Mouse (Mus musculus): ENCODE data around the gene M1ap. TPM values are rescaled to one million over a fixed set of nuclear protein-coding genes. Genes with fewer than 3 reads are reported as not detected.

The M1ap gene
- 0.17 and 0.47 TPM in 2 replicates for polyA plus RNA-seq (2014; fragmentation: Nextera tagmentation; extraction: Ambion mirVana)

- no peaks in the 10 kb centered on the region for H3K27me3 ChIP-seq (replicated peaks; ENCODE audit: control insufficient read depth, insufficient read depth, low read length)
- WGBS, result 77% methylated on average over 14 of the region's 14 CpGs
- DNase-seq (ENCODE audit: low spot score), result no peak
Measured at GRCm38 (mm10) chr6:82946651-82947050, at the start of gene M1ap. M1ap (plus strand) TSS chr6:82946902.

GRCm38 (mm10) chr6:82897311-82897710 lies 49.4 kb upstream of the M1ap start:
- Histone ChIP-seq H3K9me3 (ENCODE audit: control insufficient read depth, low read length) (no peaks in the 10 kb centered on the region), H3K4me1 (replicated peaks; ENCODE audit: control insufficient read depth, insufficient read depth, low read length) (peaks cover 15% of the 10 kb centered on the region; the same call in 1 of the 2 replicates), H3K27ac (ENCODE audit: low read depth) (no peak overlapping the region; the same call in 1 of the 2 replicates), H3K9ac (ENCODE audit: low read length) (no peak overlapping the region), H3K27me3 (replicated peaks; ENCODE audit: control insufficient read depth, insufficient read depth, low read length) (no peaks in the 10 kb centered on the region), H3K36me3 (ENCODE audit: control insufficient read depth, insufficient read depth, low read length) (no peaks in the 10 kb centered on the region), H3K4me2 (ENCODE audit: low read length) (no peak overlapping the region), H3K4me3 (ENCODE audit: low read depth, low read length) (no peak overlapping the region)
- no peak for DNase-seq (ENCODE audit: low spot score)
- WGBS, result 54% methylated on average over 3 of the region's 3 CpGs
- no peak for ATAC-seq (replicated peaks; ENCODE audit: low FRiP score, low TSS enrichment, low read depth)

More at GRCm38 (mm10) chr6:82946651-82947050, at the start of gene M1ap:
- H3K9me3 ChIP-seq (ENCODE audit: control insufficient read depth, low read length), result no peaks in the 10 kb centered on the region
- no peaks in the 10 kb centered on the region for H3K36me3 ChIP-seq (ENCODE audit: control insufficient read depth, insufficient read depth, low read length)
- ATAC-seq (replicated peaks; ENCODE audit: low FRiP score, low TSS enrichment, low read depth), result no peak
- H3K4me2 ChIP-seq (ENCODE audit: low read length), result no peak within 1 kb of the TSS
- no peak within 1 kb of the TSS for H3K27ac ChIP-seq (ENCODE audit: low read depth)
- no peaks in the 10 kb centered on the region for H3K4me1 ChIP-seq (replicated peaks; ENCODE audit: control insufficient read depth, insufficient read depth, low read length)
- H3K4me3 ChIP-seq (ENCODE audit: low read depth, low read length), result no peak within 1 kb of the TSS
- no peak within 1 kb of the TSS for H3K9ac ChIP-seq (ENCODE audit: low read length)

- DNase-seq (ENCODE audit: low spot score) (no peak), ATAC-seq (replicated peaks; ENCODE audit: low FRiP score, low TSS enrichment, low read depth) (peak; percentile 29; the same call in 1 of the 2 replicates)
- 41% methylated on average over 4 of the region's 4 CpGs for WGBS
Measured at GRCm38 (mm10) chr6:82898227-82898626, 48.5 kb upstream of the M1ap start.

GRCm38 (mm10) chr6:82898745-82899144 lies 48.0 kb upstream of the M1ap start:
- 20% methylated on average over 4 of the region's 4 CpGs for WGBS
- H3K36me3 ChIP-seq (ENCODE audit: control insufficient read depth, insufficient read depth, low read length), result no peaks in the 10 kb centered on the region
- H3K27ac ChIP-seq (ENCODE audit: low read depth), result peak overlapping the region; percentile 84
- H3K4me1 ChIP-seq (replicated peaks; ENCODE audit: control insufficient read depth, insufficient read depth, low read length), result peaks cover 15% of the 10 kb centered on the region; the same call in 1 of the 2 replicates
- no peak overlapping the region for H3K9ac ChIP-seq (ENCODE audit: low read length)
- ATAC-seq (replicated peaks; ENCODE audit: low FRiP score, low TSS enrichment, low read depth), result peak; percentile 84
- no peak for DNase-seq (ENCODE audit: low spot score)
- H3K9me3 ChIP-seq (ENCODE audit: control insufficient read depth, low read length), result no peaks in the 10 kb centered on the region
- H3K4me3 ChIP-seq (ENCODE audit: low read depth, low read length), result no peak overlapping the region
- H3K4me2 ChIP-seq (ENCODE audit: low read length), result no peak overlapping the region
- H3K27me3 ChIP-seq (replicated peaks; ENCODE audit: control insufficient read depth, insufficient read depth, low read length), result no peaks in the 10 kb centered on the region

More at GRCm38 (mm10) chr6:82898227-82898626, 48.5 kb upstream of the M1ap start:
- peak overlapping the region; percentile 84 for H3K27ac ChIP-seq (ENCODE audit: low read depth)
- peaks cover 15% of the 10 kb centered on the region; the same call in 1 of the 2 replicates for H3K4me1 ChIP-seq (replicated peaks; ENCODE audit: control insufficient read depth, insufficient read depth, low read length)
- H3K9ac ChIP-seq (ENCODE audit: low read length), result no peak overlapping the region
- no peak overlapping the region for H3K4me3 ChIP-seq (ENCODE audit: low read depth, low read length)
- H3K36me3 ChIP-seq (ENCODE audit: control insufficient read depth, insufficient read depth, low read length), result no peaks in the 10 kb centered on the region
- no peaks in the 10 kb centered on the region for H3K9me3 ChIP-seq (ENCODE audit: control insufficient read depth, low read length)
- H3K27me3 ChIP-seq (replicated peaks; ENCODE audit: control insufficient read depth, insufficient read depth, low read length), result no peaks in the 10 kb centered on the region
- H3K4me2 ChIP-seq (ENCODE audit: low read length), result no peak overlapping the region

GRCm38 (mm10) chr6:82902559-82902958 lies 44.1 kb upstream of the M1ap start:
- no peak for DNase-seq (ENCODE audit: low spot score)
- no peak overlapping the region for H3K4me3 ChIP-seq (ENCODE audit: low read depth, low read length)
- H3K27me3 ChIP-seq (replicated peaks; ENCODE audit: control insufficient read depth, insufficient read depth, low read length), result no peaks in the 10 kb centered on the region
- no peaks in the 10 kb centered on the region for H3K9me3 ChIP-seq (ENCODE audit: control insufficient read depth, low read length)
- H3K4me1 ChIP-seq (replicated peaks; ENCODE audit: control insufficient read depth, insufficient read depth, low read length), result peaks cover 15% of the 10 kb centered on the region; the same call in 1 of the 2 replicates
- 0 out of 2 replicates have a peak overlapping the region, but pooled peaks have one; percentile 2 for H3K4me2 ChIP-seq (ENCODE audit: low read length)
- H3K27ac ChIP-seq (ENCODE audit: low read depth), result no peak overlapping the region
- ATAC-seq (replicated peaks; ENCODE audit: low FRiP score, low TSS enrichment, low read depth), result no peak
- no peak overlapping the region for H3K9ac ChIP-seq (ENCODE audit: low read length)
- H3K36me3 ChIP-seq (ENCODE audit: control insufficient read depth, insufficient read depth, low read length), result no peaks in the 10 kb centered on the region
- WGBS, result 30% methylated on average over 8 of the region's 8 CpGs

GRCm38 (mm10) chr6:82906985-82907384 lies 39.7 kb upstream of the M1ap start:
- DNase-seq (ENCODE audit: low spot score), result no peak
- no peaks in the 10 kb centered on the region for H3K27me3 ChIP-seq (replicated peaks; ENCODE audit: control insufficient read depth, insufficient read depth, low read length)
- no peaks in the 10 kb centered on the region for H3K36me3 ChIP-seq (ENCODE audit: control insufficient read depth, insufficient read depth, low read length)
- no peak overlapping the region for H3K9ac ChIP-seq (ENCODE audit: low read length)
- H3K9me3 ChIP-seq (ENCODE audit: control insufficient read depth, low read length), result no peaks in the 10 kb centered on the region
- H3K4me2 ChIP-seq (ENCODE audit: low read length), result no peak overlapping the region
- ATAC-seq (replicated peaks; ENCODE audit: low FRiP score, low TSS enrichment, low read depth), result no peak
- H3K27ac ChIP-seq (ENCODE audit: low read depth), result no peak overlapping the region
- WGBS, result 92% methylated on average over 3 of the region's 3 CpGs
- no peaks in the 10 kb centered on the region for H3K4me1 ChIP-seq (replicated peaks; ENCODE audit: control insufficient read depth, insufficient read depth, low read length)
- H3K4me3 ChIP-seq (ENCODE audit: low read depth, low read length), result no peak overlapping the region

- no peak overlapping the region for H3K4me2 ChIP-seq (ENCODE audit: low read length)
- H3K4me3 ChIP-seq (ENCODE audit: low read depth, low read length), result no peak overlapping the region
- no peaks in the 10 kb centered on the region for H3K36me3 ChIP-seq (ENCODE audit: control insufficient read depth, insufficient read depth, low read length)
- no peak overlapping the region for H3K27ac ChIP-seq (ENCODE audit: low read depth)
- no peaks in the 10 kb centered on the region for H3K4me1 ChIP-seq (replicated peaks; ENCODE audit: control insufficient read depth, insufficient read depth, low read length)
- no peak overlapping the region for H3K9ac ChIP-seq (ENCODE audit: low read length)
- no peaks in the 10 kb centered on the region for H3K9me3 ChIP-seq (ENCODE audit: control insufficient read depth, low read length)
- 79% methylated on average over 8 of the region's 8 CpGs for WGBS
- no peak for DNase-seq (ENCODE audit: low spot score)
- no peaks in the 10 kb centered on the region for H3K27me3 ChIP-seq (replicated peaks; ENCODE audit: control insufficient read depth, insufficient read depth, low read length)
- ATAC-seq (replicated peaks; ENCODE audit: low FRiP score, low TSS enrichment, low read depth), result no peak
Measured at GRCm38 (mm10) chr6:82908034-82908433, 38.7 kb upstream of the M1ap start.

GRCm38 (mm10) chr6:82909136-82909855 lies 37.4 kb upstream of the M1ap start:
- Histone ChIP-seq H3K27ac (ENCODE audit: low read depth) (no peak overlapping the region), H3K4me3 (ENCODE audit: low read depth, low read length) (no peak overlapping the region), H3K4me1 (replicated peaks; ENCODE audit: control insufficient read depth, insufficient read depth, low read length) (no peaks in the 10 kb centered on the region), H3K4me2 (ENCODE audit: low read length) (no peak overlapping the region), H3K9ac (ENCODE audit: low read length) (no peak overlapping the region), H3K27me3 (replicated peaks; ENCODE audit: control insufficient read depth, insufficient read depth, low read length) (no peaks in the 10 kb centered on the region), H3K36me3 (ENCODE audit: control insufficient read depth, insufficient read depth, low read length) (no peaks in the 10 kb centered on the region), H3K9me3 (ENCODE audit: control insufficient read depth, low read length) (no peaks in the 10 kb centered on the region)
- ATAC-seq (replicated peaks; ENCODE audit: low FRiP score, low TSS enrichment, low read depth), result 0 out of 2 replicates have a peak, but pooled peaks have one; percentile 51
- WGBS, result 58% methylated on average over 14 of the region's 14 CpGs
- no peak for DNase-seq (ENCODE audit: low spot score)

- no peak for DNase-seq (ENCODE audit: low spot score)
Measured at GRCm38 (mm10) chr6:82911303-82911702, 35.4 kb upstream of the M1ap start.

More at GRCm38 (mm10) chr6:82911303-82911702, 35.4 kb upstream of the M1ap start:
- Histone ChIP-seq H3K4me2 (ENCODE audit: low read length) (no peak overlapping the region), H3K4me3 (ENCODE audit: low read depth, low read length) (no peak overlapping the region), H3K9me3 (ENCODE audit: control insufficient read depth, low read length) (no peaks in the 10 kb centered on the region), H3K4me1 (replicated peaks; ENCODE audit: control insufficient read depth, insufficient read depth, low read length) (no peaks in the 10 kb centered on the region), H3K36me3 (ENCODE audit: control insufficient read depth, insufficient read depth, low read length) (no peaks in the 10 kb centered on the region), H3K27ac (ENCODE audit: low read depth) (no peak overlapping the region), H3K9ac (ENCODE audit: low read length) (no peak overlapping the region), H3K27me3 (replicated peaks; ENCODE audit: control insufficient read depth, insufficient read depth, low read length) (no peaks in the 10 kb centered on the region)
- ATAC-seq (replicated peaks; ENCODE audit: low FRiP score, low TSS enrichment, low read depth), result no peak
- WGBS, result 87% methylated on average over 5 of the region's 5 CpGs

Measured in intestine, embryonic 14.5 days (tissue).